Mouse (Mus musculus) lung, postnatal 25 days (tissue): ENCODE measurements at regions not wholly inside any gene's neighbourhood (a gene's known extent, or its start where the extent isn't known, plus 50 kb on each side); places are given as distances from the start of the nearest gene placed in this dataset.

Experiments used
- DNase-seq: peaks from one replicate; pipeline ENCODE4 v3.0.0; 2022; ENCODE audit warnings: low spot score

DNA sequence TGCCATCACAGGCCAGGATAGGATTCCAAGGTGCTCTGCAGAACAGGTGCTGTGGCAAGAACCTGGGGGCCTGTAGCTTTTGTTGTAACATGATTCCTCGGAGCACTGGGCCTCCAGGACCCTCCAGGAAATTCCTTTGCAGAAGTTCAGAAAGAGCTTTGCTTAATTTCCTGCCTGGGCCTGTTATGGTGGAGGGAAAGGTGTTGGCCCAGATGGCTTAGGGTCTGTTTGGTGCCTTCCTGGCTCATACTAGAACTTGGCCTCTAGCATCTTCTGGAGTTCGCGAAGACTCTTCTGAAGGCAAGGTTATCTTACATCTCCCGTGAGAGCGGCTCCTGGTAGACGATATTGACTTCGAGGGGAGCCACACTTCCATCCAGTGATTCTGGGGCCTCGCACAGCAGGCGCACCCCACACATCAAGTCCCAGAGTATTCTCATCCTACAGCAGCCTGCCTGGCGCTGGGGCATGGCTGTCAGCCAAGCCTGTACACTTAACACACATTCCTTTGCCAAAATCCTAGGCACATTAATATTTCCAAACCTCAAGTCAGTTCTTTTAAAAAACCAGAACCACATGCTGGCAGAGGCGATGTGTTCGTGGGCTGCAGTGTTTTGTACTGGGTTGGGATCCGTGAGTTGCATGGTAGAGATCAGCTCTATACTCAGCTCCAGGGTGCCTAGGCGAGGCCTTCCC, 54.5 kb upstream of the Cxcl14 start:
- DNase-seq = no peak

- DNase-seq = no peak
Measured at GRCm38 (mm10) chr13:56351401-56351735, 55.0 kb upstream of the Cxcl14 start.

DNA sequence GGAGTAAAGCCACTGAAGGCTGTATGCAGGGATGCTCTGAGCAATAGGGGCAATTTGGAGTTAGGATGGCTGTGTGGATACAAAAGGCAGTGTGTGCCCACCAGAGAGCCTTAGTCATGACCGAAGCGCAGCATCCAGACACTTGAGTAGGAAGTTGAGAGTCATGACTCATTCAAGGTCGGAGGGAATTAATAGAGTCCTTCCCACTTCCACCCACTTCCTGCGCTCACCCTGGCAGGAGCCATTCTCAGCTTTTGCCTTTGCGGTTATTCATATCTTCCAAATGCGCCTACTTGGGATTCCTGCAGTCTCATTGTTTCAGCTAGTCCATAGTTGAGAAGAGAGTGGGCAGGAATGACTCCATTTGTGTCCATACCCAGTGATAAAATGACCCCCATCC, 56.1 kb upstream of the Cxcl14 start:
- no peak for DNase-seq

- peak; percentile 81 for DNase-seq
Measured at GRCm38 (mm10) chr13:56352839-56353605, 56.7 kb upstream of the Cxcl14 start.

DNA sequence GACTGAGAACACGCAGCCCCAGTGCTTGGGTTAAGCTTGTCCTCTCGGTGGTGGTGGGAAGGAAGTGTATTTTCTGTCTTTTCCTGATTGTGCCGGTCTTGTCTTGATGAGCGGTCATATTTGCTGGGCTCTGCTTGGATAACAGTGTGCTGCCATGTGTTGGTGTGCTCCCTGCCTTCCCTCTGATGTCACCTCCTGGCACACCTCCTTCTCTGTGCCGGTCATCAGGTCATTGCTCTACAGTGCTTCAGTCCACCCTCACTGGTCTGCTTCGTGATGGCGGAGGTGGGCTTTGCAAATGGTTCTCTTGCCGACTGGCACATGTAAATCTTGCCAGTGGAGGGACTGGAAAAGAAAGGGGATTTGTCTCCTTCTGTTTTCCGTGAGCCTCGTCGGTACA, 57.6 kb upstream of the Cxcl14 start:
- DNase-seq = no peak

DNA sequence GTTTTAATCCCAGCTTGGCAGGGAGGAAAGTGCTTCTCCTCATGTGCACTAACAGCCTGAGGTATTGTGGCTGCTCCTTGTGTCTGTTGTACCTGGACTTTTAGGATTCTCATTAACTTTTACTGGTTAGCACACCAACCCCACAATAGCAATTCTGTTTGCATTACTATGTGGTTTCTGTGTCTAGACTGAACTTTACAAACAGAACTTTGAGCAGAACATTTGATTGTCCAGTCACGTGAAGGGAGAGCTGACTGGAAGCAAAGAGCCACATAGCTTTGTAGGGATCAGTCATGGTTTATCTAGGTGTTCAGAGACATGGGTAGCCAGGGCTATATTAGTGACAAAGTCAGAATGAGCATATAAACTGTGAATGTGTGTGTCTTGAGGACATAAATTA, 58.3 kb upstream of the Cxcl14 start:
- DNase-seq = no peak

GRCm38 (mm10) chr13:56356999-56357398, 60.6 kb upstream of the Cxcl14 start:
- no peak for DNase-seq

DNA sequence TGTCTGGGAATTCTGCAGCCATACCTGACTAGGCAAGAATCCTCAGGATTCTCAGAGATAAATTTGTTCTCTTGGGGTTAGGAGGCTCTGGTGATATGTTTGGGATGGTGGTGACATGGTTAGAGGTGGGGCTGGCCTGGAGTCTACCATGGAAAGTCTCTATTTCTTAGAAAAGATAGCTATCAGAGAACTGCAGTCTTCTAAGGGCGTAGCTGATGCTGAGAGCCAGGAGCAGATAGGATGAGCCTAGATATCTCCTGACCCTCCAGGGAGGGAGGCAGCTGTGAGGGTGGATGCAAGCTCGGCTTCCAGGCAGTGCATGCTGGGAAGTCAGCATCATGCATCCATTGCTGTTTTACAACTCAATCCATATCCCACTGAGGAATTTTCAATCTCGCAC, 61.6 kb upstream of the Cxcl14 start:
- no peak for DNase-seq

GRCm38 (mm10) chr13:56358827-56359226, 62.5 kb upstream of the Cxcl14 start:
- no peak for DNase-seq

GRCm38 (mm10) chr13:56359554-56359953, 63.2 kb upstream of the Cxcl14 start:
- DNase-seq = no peak

GRCm38 (mm10) chr13:56360803-56361202, 64.5 kb upstream of the Cxcl14 start:
- DNase-seq = no peak

DNA sequence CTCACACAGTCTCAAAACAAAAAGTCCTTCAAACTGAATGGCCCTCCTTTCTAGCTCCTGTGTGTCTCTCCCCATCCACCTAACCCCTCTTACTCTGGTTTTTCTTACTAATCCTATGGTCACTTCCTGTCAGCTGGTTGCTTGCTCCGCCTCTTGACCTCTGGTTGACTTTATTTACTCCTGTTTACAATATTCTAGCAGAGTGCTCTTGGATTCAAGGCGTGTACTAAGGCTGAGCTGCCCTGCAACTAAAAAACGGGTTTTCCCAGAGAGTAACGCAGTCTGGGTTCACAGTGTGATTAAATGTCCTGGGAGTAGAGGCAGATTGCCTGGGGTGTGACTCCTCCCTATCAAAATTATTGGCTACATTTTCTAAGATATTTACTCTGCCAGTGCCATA, 64.2 kb upstream of the Gm3045 start:
- no peak for DNase-seq

DNA sequence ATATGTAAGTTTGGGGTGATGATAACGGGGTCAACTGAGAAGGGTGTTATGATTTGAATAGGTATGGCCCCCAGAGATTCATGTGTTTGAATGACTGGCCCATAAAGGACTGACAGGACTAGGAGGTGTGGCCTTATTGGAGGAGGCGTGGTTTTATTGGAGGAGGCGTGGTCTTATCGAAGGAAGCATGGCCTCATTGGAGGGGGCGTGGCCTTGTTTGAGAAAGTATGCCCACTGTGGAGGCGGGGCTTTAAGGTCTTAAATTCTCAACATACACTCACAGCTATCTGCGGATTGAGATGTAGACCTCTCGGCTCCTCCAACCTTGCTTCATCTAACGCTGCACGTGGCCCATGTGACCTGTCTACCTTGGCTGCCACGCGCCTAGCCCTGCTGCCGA, 63.7 kb upstream of the Gm3045 start:
- no peak for DNase-seq

GRCm38 (mm10) chr13:56369600-56369999, 56.8 kb upstream of the Gm3045 start:
- DNase-seq = no peak

- no peak for DNase-seq
Measured at GRCm38 (mm10) chr13:56371374-56371773, 55.0 kb upstream of the Gm3045 start.

- DNase-seq = no peak
Measured at GRCm38 (mm10) chr13:56372003-56372725, 54.2 kb upstream of the Gm3045 start.

GRCm38 (mm10) chr13:56372727-56373126, 53.7 kb upstream of the Gm3045 start:
- DNase-seq = no peak
